Comparison of ENCODE assay signal across 17 mouse cellular contexts in the genomic region with DNA sequence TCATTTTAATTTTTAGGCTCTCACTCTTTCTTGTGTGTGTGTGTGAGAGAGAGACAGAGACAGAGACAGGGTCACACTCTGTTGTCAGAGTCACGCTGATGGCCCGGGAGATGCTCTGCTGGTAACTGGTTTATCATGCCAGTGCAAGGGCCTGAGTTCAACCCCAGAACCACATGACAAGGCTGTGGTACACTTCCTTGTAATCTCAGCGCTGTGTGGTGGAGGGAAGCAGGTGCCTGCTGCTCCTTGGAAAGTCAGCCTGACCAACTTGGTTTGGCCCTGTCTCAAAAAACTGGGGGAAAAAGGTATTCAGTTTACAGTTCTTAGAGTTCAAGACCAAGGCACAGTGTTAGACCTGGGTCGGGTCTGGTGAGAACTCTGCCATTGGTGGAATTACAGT.
"Had no signal": no experiment of that assay in that cellular context is flagged by ENCODE, and none has a peak within 500 bp of the region (broad histone marks: within the 10 kb centered on the region; RNA-seq: fewer than 3 reads in every experiment).

No protein-coding gene starts in this region.

- H3K4me2 ChIP-seq: limb, embryonic 12.5 days; liver, embryonic 13.5 days; midbrain, embryonic 11.5 days; midbrain, embryonic 15.5 days; stomach, embryonic 15.5 days had no signal

- H3K27me3 ChIP-seq: liver, embryonic 13.5 days; midbrain, embryonic 15.5 days; stomach, embryonic 15.5 days had no signal

- H3K4me3 ChIP-seq: limb, embryonic 12.5 days; liver, embryonic 13.5 days; midbrain, embryonic 15.5 days; stomach, embryonic 15.5 days had no signal

- H3K9me3 ChIP-seq: midbrain, embryonic 15.5 days; stomach, embryonic 15.5 days had no signal

- H3K9ac ChIP-seq: limb, embryonic 12.5 days; liver, embryonic 13.5 days; liver, postnatal 0 days; midbrain, embryonic 15.5 days; stomach, embryonic 15.5 days had no signal

- H3K36me3 ChIP-seq: limb, embryonic 12.5 days; liver, embryonic 13.5 days; midbrain, embryonic 15.5 days; stomach, embryonic 15.5 days had no signal

- ATAC-seq: intestine, embryonic 16.5 days; liver, postnatal 0 days; midbrain, embryonic 15.5 days had no signal

- H3K27ac ChIP-seq: kidney, postnatal 0 days; limb, embryonic 12.5 days; liver, embryonic 13.5 days; midbrain, embryonic 15.5 days had no signal

- DNase-seq: kidney, adult 9 months; kidney, postnatal 36 days; layer of hippocampus, adult 9-11 months; layer of hippocampus, postnatal 36 days; liver; liver, embryonic 13.5 days; liver, postnatal 0 days; lung, postnatal 36 days; retina, postnatal 1 day; right cerebral cortex, postnatal 4 days; thymus, postnatal 14 days had no signal
